Mouse (Mus musculus) gastrocnemius, adult 2 months (tissue): ENCODE measurements around the gene Olfr169. TPM values are rescaled to one million over a fixed set of nuclear protein-coding genes. Genes with fewer than 3 reads are reported as not detected.
"Not testable (repeated sequence)": the region's sequence is repeated elsewhere in the genome, so short reads cannot be mapped to it uniquely, and the experiment has no call there.

Experiments used
- DNase-seq: peaks from one replicate; pipeline ENCODE4 v3.0.0; 2022
- H3K27ac ChIP-seq: fragments of 200-600 bp; 2 replicates; pipeline ENCODE4 v1.8.1; 2022; ENCODE audit warnings: mild to moderate bottlenecking
- H3K4me3 ChIP-seq: fragments of 200-600 bp; 2 replicates; pipeline ENCODE4 v1.8.1; 2022; ENCODE audit warnings: mild to moderate bottlenecking, moderate library complexity
- CTCF ChIP-seq: fragments of 200-600 bp; IDR thresholded peaks from 2 replicates; pipeline ENCODE4 v1.8.1; 2022; ENCODE audit warnings: antibody characterized with exemption, mild to moderate bottlenecking, moderate library complexity
- intact Hi-C: fragments of 180-260 bp; cut with DNase I; formaldehyde crosslinking; loops from one replicate; pipeline ENCODE4 v1.15.1; 2025
- long read RNA-seq, 2 experiments: library from polyadenylated mRNA; stranded (forward); transcript quantifications; one replicate each; pipeline ENCODE4 v2.0.0; 2021
- total RNA-seq, 2 experiments: library from RNA; stranded (reverse); gene quantifications; 2 replicates each; pipeline ENCODE4 v1.2.3; 2021

The Olfr169 gene
- not detected for total RNA-seq
- long read RNA-seq, experiment 1, result 0 reads
- long read RNA-seq, experiment 2, result 0 reads

DNA sequence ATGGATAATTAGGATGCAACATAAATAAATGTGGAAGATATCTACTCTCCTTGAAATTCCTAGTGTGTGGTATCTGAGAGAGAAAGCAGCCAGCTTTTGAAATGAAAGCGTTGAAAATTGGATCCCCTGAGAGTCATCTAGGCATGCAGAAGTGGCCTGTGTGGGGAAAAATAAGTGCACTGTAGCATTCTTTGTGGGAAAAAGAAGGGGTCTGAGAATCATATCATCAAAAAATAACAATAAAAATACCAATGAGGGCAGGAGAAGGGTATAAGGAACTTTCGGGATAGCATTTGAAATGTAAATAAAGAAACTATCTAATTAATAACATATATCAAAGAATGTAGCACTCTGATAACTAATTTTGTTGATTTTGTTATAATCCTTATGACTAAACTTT, at the start of gene Olfr169:
Olfr169 (minus strand) TSS at position 101 of the 400 bp plus-strand sequence.
- H3K27ac ChIP-seq, DNase-seq, intact Hi-C loops, H3K4me3 ChIP-seq: not testable (repeated sequence)

DNA sequence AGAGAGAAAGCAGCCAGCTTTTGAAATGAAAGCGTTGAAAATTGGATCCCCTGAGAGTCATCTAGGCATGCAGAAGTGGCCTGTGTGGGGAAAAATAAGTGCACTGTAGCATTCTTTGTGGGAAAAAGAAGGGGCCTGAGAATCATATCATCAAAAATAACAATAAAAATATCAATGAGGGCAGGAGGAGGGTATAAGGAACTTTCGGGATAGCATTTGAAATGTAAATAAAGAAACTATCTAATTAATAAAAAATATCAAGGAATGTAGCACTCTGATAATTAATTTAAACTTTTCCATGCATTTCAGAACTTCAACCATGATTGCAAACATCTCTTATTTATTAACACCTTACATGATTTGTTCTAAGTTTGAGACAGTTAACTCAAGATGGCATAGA, 40.2 kb upstream of the Olfr169 start, which contains the start of gene Olfr170:
Olfr170 (minus strand) TSS at position 101 of the 400 bp plus-strand sequence.
- H3K4me3 ChIP-seq, DNase-seq, intact Hi-C loops, H3K27ac ChIP-seq: not testable (repeated sequence)

- DNase-seq, result no peak
- intact Hi-C loops, result no loop called here
- H3K27ac ChIP-seq, result no peak overlapping the region
- no peak overlapping the region for H3K4me3 ChIP-seq
- TF ChIP-seq CTCF, result no peak
Measured at GRCm38 (mm10) chr16:19603166-19603565, 31.6 kb upstream of the Olfr169 start.

DNA sequence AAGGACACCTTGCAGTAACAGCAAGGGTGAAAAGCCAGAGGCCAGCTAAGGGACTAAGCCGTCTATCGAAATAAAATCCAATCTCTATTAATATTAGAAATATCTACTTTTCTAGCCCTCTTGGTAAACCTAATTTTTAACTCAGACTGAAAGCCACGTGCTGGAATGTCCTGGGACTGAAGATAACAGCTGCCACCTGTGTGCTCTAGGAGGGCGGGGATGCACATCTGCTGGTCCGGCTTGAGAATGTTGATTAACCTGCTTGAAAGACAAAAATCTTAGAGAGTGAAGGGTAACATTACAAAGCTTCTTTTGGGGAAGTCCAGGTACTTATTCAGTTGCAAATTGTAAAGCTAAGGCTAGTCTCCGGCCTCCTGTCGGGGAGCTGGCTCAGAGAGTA, 18.2 kb downstream of the Olfr169 start:
- intact Hi-C loops, H3K4me3 ChIP-seq, DNase-seq: not testable (repeated sequence)

DNA sequence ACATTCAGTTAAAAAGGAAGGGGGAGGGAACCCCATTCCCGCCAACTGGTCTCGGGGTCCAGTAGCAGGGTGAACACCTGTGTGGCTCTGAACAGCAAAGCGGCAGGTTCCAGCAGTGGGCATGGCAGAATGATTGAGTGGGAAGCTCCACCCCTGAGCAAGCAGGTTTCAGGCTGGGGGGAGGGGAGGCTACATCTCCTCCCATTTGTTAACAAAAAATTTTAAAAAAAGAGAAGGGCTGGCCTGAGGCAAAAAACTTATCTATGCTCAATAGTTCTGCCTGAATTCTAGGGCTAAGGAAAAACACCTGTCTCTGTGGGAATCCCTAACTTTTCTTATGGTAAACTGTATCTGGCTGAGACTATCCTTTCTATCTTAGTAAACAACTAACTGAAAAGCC, 19.4 kb downstream of the Olfr169 start:
- DNase-seq, result not testable (repeated sequence)

More for the DNA sequence above, 18.2 kb downstream of the Olfr169 start:
- H3K27ac ChIP-seq, result not testable (repeated sequence)

DNA sequence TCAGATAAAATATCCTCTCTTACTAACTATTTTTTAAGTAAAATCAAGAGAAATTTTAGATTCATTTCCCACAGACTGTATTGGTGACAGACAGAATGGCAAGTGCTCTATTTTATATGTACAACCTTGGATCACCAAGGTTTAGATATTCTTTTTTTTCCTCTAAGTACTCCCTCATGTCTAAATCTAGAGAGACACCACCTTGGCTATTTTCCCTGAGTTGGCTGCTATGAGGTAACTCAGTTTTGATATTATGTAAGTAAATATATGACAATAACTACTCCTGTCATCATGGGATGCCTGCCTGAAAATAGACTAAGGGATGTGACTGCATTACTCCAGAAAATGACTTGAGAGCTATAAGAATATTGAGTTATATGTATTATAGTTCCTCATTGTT, 36.2 kb downstream of the Olfr169 start, which contains the start of gene Olfr168:
Olfr168 (minus strand) TSS at position 101 of the 400 bp plus-strand sequence.
- DNase-seq, result no peak
- intact Hi-C loops, result no loop called here
- no peak for TF ChIP-seq CTCF
- Histone ChIP-seq H3K4me3 (no peak within 1 kb of the TSS), H3K27ac (no peak within 1 kb of the TSS)

More for the DNA sequence above, 19.4 kb downstream of the Olfr169 start:
- H3K4me3 ChIP-seq, H3K27ac ChIP-seq, intact Hi-C loops: not testable (repeated sequence)

- intact Hi-C loops, result no loop called here
- TF ChIP-seq CTCF, result no peak
- no peak for DNase-seq
- Histone ChIP-seq H3K27ac (no peak within 1 kb of the TSS), H3K4me3 (no peak within 1 kb of the TSS)
Measured at GRCm38 (mm10) chr16:19522166-19522565, 49.4 kb downstream of the Olfr169 start, which contains the start of gene Olfr167. Gene Olfr167 (minus strand): TSS chr16:19522266.

Other genes with a start within 250 kb of the Olfr169 start
- not detected for gene Olfr165, start 148.7 kb downstream of the Olfr169 start, total RNA-seq
- gene Olfr166, start 88.1 kb downstream of the Olfr169 start, total RNA-seq, result not detected
- not detected for gene Olfr167, start 49.5 kb downstream of the Olfr169 start, total RNA-seq
- not detected for gene Olfr168, start 36.3 kb downstream of the Olfr169 start, total RNA-seq
- not detected for gene Olfr170, start 40.1 kb upstream of the Olfr169 start, total RNA-seq
- not detected for gene Olfr171, start 58.1 kb upstream of the Olfr169 start, total RNA-seq
- not detected for gene Lamp3, start 134.6 kb upstream of the Olfr169 start, total RNA-seq
- gene B3gnt5, start 188.4 kb upstream of the Olfr169 start, total RNA-seq, result under 1 TPM; 0.08 TPM